Mouse (Mus musculus) olfactory bulb, adult 2 months (tissue): ENCODE results near the gene Otud7a.

Experiments
- CTCF ChIP-seq: fragments of 200-500 bp; IDR thresholded peaks from 2 replicates; pipeline ENCODE4 v1.5.1; 2012; ENCODE audit warnings: low read depth, mild to moderate bottlenecking, low read length, moderate library complexity; ENCODE audit not compliant: insufficient read depth
- POLR2A ChIP-seq: fragments of 200-500 bp; IDR thresholded peaks from 2 replicates; pipeline ENCODE4 v1.6.1; 2012; ENCODE audit warnings: mild to moderate bottlenecking, low read depth, low read length, moderate library complexity; ENCODE audit not compliant: insufficient read depth

GRCm38 (mm10) chr7:63583310-63583709, 138.8 kb downstream of the Otud7a start:
- TF ChIP-seq CTCF (no peak), POLR2A (no peak)
